Comparison of ENCODE assay signal across 14 mouse cellular contexts in genomic region chr10:93094957-93095580, GRCm38 (mm10). TPM values are rescaled to one million over a fixed set of nuclear protein-coding genes. Genes with fewer than 3 reads are reported as not detected.
A peak's percentile ranks its signal among the peaks of the same experiment; 100 is the strongest.
DNase-seq lines count a peak whose midpoint lies in the region; ATAC-seq and TF ChIP-seq lines count a peak whose summit lies in the region.
"Had no signal": no experiment of that assay in that cellular context is flagged by ENCODE, and none has a peak within 500 bp of the region (broad histone marks: within the 10 kb centered on the region; RNA-seq: fewer than 3 reads in every experiment).

No protein-coding gene starts in this region.

- no peak for ATAC-seq in heart, postnatal 0 days (ENCODE audit: insufficient read depth, low read depth)
- ATAC-seq: activated CD4-positive, CD25-positive, alpha-beta regulatory T cell, adult 4 months had no signal

- TF ChIP-seq POLR2A in bone marrow macrophage, adult 2 months (IDR thresholded peaks at IDR 0.05; ENCODE audit: borderline replicate concordance, low read depth, low read length): no peak
- no peak for TF ChIP-seq POLR2A in cerebellum, adult 2 months (IDR thresholded peaks at IDR 0.05; ENCODE audit: borderline replicate concordance, insufficient read depth, low read length)

- H3K4me3 ChIP-seq in heart, postnatal 0 days (ENCODE audit: low read depth, low read length): no peak overlapping the region
- no peak overlapping the region for H3K4me3 ChIP-seq in bone marrow macrophage, adult 2 months (ENCODE audit: insufficient read depth, low read length)
- H3K4me3 ChIP-seq in macrophage (ENCODE audit: inconsistent target): no peak overlapping the region
- H3K4me3 ChIP-seq in cerebellum, adult 2 months (replicated peaks; ENCODE audit: insufficient read depth, low read depth, low read length): no peak overlapping the region
- H3K4me3 ChIP-seq: forebrain, embryonic 10.5 days; hindbrain, embryonic 10.5 days; left cerebral cortex, adult 2 months had no signal

- intact Hi-C loops in heart, postnatal 25 days (cut with DNase I): no loop called here

- no peak for TF ChIP-seq CTCF in heart, postnatal 0 days (IDR thresholded peaks at IDR 0.05; ENCODE audit: low read depth)
- TF ChIP-seq CTCF in bone marrow macrophage, adult 2 months (IDR thresholded peaks at IDR 0.05; ENCODE audit: low read depth, low read length): no peak
- no peak for TF ChIP-seq CTCF in cerebellum, adult 2 months (IDR thresholded peaks at IDR 0.05; ENCODE audit: borderline replicate concordance, insufficient read depth, low read depth, low read length)

- H3K4me2 ChIP-seq in heart, postnatal 0 days (ENCODE audit: low read depth, low read length): no peak overlapping the region

- H3K9ac ChIP-seq in heart, postnatal 0 days (replicated peaks; ENCODE audit: low read depth, low read length): no peak overlapping the region
- H3K9ac ChIP-seq: liver, embryonic 14.5 days had no signal

- peak; percentile 34 for DNase-seq in heart, postnatal 0 days (ENCODE audit: low spot score)
- DNase-seq in heart, postnatal 25 days (ENCODE audit: low spot score): no peak
- peak; percentile 92 for DNase-seq in 416B (ENCODE audit: low read depth)
- no peak for DNase-seq in frontal cortex, postnatal 36 days (ENCODE audit: low spot score in 2 of 2)
- DNase-seq in cerebellum, adult 2 months: no peak
- DNase-seq: kidney, postnatal 10 days; thymus, adult 2 months had no signal

- H3K27ac ChIP-seq in heart, postnatal 0 days (ENCODE audit: low read depth): peak overlapping the region; percentile 52
- H3K27ac ChIP-seq in bone marrow macrophage, adult 2 months (ENCODE audit: insufficient read depth, low read depth, low read length): peak overlapping the region; percentile 79
- peak overlapping the region; percentile 51 for H3K27ac ChIP-seq in macrophage
- H3K27ac ChIP-seq in cerebellum, adult 2 months (ENCODE audit: insufficient read depth, low read length): no peak overlapping the region
- H3K27ac ChIP-seq: forebrain, embryonic 10.5 days; hindbrain, embryonic 10.5 days; left cerebral cortex, adult 2 months; liver, embryonic 14.5 days had no signal

- H3K79me2 ChIP-seq in macrophage (ENCODE audit: inconsistent target): no peaks in the 10 kb centered on the region

- TF ChIP-seq EP300 in heart, postnatal 0 days (IDR thresholded peaks at IDR 0.05; ENCODE audit: low read depth): no peak

- no peaks in the 10 kb centered on the region for H3K4me1 ChIP-seq in heart, postnatal 0 days (ENCODE audit: control insufficient read depth, insufficient read depth)
- peaks cover 21% of the 10 kb centered on the region for H3K4me1 ChIP-seq in bone marrow macrophage, adult 2 months (ENCODE audit: control insufficient read depth, insufficient read depth, low read length)
- H3K4me1 ChIP-seq in cerebellum, adult 2 months (ENCODE audit: control insufficient read depth, insufficient read depth, low read length): no peaks in the 10 kb centered on the region
- H3K4me1 ChIP-seq: forebrain, embryonic 10.5 days; hindbrain, embryonic 10.5 days had no signal

- no peaks in the 10 kb centered on the region for H3K9me3 ChIP-seq in heart, postnatal 0 days (replicated peaks; ENCODE audit: control insufficient read depth, low read length)
- H3K9me3 ChIP-seq: forebrain, embryonic 10.5 days; hindbrain, embryonic 10.5 days had no signal

- H3K27me3 ChIP-seq in heart, postnatal 0 days (ENCODE audit: control insufficient read depth, insufficient read depth, low read length): no peaks in the 10 kb centered on the region
- H3K27me3 ChIP-seq in cerebellum, adult 2 months (ENCODE audit: control insufficient read depth, insufficient read depth, low read length): no peaks in the 10 kb centered on the region

- no peaks in the 10 kb centered on the region for H3K36me3 ChIP-seq in heart, postnatal 0 days (replicated peaks; ENCODE audit: control insufficient read depth, insufficient read depth, low read length)
- no peaks in the 10 kb centered on the region for H3K36me3 ChIP-seq in macrophage (ENCODE audit: inconsistent target)
- H3K36me3 ChIP-seq: forebrain, embryonic 10.5 days; hindbrain, embryonic 10.5 days had no signal

- 63% methylated on average over 7 of the region's 7 CpGs for WGBS in heart, postnatal 0 days
- 70% methylated on average over 7 of the region's 7 CpGs for WGBS in macrophage (ENCODE audit: missing documents)
- WGBS in cerebellum, adult 2 months: 85% methylated on average over 7 of the region's 7 CpGs

RNA-seq across cellular contexts. Expression of gene Cfap54, which starts 13.7 kb away (rescaled TPM):
- under 0.01 TPM in 1 of 2 replicates, not detected in the other for total RNA-seq in heart, postnatal 0 days (2014; rRNA removed; ENCODE audit: low replicate concordance)
- polyA plus RNA-seq in heart, postnatal 0 days (2015; fragmentation: Nextera tagmentation; extraction: Ambion mirVana): 0.22 and 0.49 TPM in 2 replicates
- under 1 TPM; 0.28 to 0.47 TPM for total RNA-seq in heart, postnatal 25 days (2021)
- polyA plus RNA-seq in bone marrow macrophage, adult 2 months (2012; ENCODE audit: insufficient read depth, insufficient read length, missing spikeins): not detected in 2 replicates
- total RNA-seq in macrophage (2018; cell fraction: chromatin; rRNA removed): 1 to 10 TPM in 14 of 26 experiments, under 1 TPM in 9, not detected in 3; 0.11 to 4.7 (median 1.4) TPM
- total RNA-seq in macrophage (2018; cell fraction: cytosol; rRNA removed): under 1 TPM in 14 of 26 experiments, not detected in 12; 0.03 to 0.66 (median 0.06) TPM
- total RNA-seq in macrophage (2018; cell fraction: nucleus; rRNA removed): 1 to 10 TPM in 3 of 26 experiments, under 1 TPM in 19, not detected in 4; 0.06 to 1.3 (median 0.58) TPM
- not detected in 3 replicates for polyA plus RNA-seq in macrophage (2018)
- polyA plus RNA-seq in cerebellum, adult 2 months (2012; rRNA removed): 0.95 and 1.00 TPM in 2 replicates

Comparison
In these comparisons a context has a peak if more than half of its experiments do, and no peak if none do; other contexts are left out.
1. DNase-seq: peak in heart, postnatal 0 days (single experiment) and 416B (single experiment); none in heart, postnatal 25 days (single experiment), frontal cortex, postnatal 36 days (0 of 2) and cerebellum, adult 2 months (0 of 2).